Mouse (Mus musculus): Measurements from ENCODE around the gene Mycbp.
"Not testable (repeated sequence)": the region's sequence is repeated elsewhere in the genome, so short reads cannot be mapped to it uniquely, and the experiment has no call there.

The Mycbp gene

GRCm38 (mm10) chr4:123940878-123941277, 36.2 kb downstream of the Mycbp start:
- not testable (repeated sequence) for DNase-seq (ENCODE audit: low read depth, low spot score)

GRCm38 (mm10) chr4:123946701-123947100, 42.1 kb downstream of the Mycbp start:
- no peak for DNase-seq (ENCODE audit: low read depth, low spot score)

- no peak for DNase-seq (ENCODE audit: low read depth, low spot score)
Observed at GRCm38 (mm10) chr4:123947149-123947548, 42.5 kb downstream of the Mycbp start.

GRCm38 (mm10) chr4:123948901-123949300, 44.3 kb downstream of the Mycbp start:
- DNase-seq (ENCODE audit: low read depth, low spot score) = no peak

GRCm38 (mm10) chr4:123949649-123950048, 45.0 kb downstream of the Mycbp start:
- DNase-seq (ENCODE audit: low read depth, low spot score) = no peak

- DNase-seq (ENCODE audit: low read depth, low spot score) = no peak
Observed at GRCm38 (mm10) chr4:123952059-123952458, 47.4 kb downstream of the Mycbp start.

- peak; percentile 79 for DNase-seq (ENCODE audit: low read depth, low spot score)
Observed at GRCm38 (mm10) chr4:123956703-123957491, 52.3 kb downstream of the Mycbp start.

- DNase-seq (ENCODE audit: low read depth, low spot score) = no peak
Observed at GRCm38 (mm10) chr4:123957492-123957808, 52.8 kb downstream of the Mycbp start.

- DNase-seq (ENCODE audit: low read depth, low spot score) = no peak
Observed at GRCm38 (mm10) chr4:123957891-123958290, 53.3 kb downstream of the Mycbp start.

GRCm38 (mm10) chr4:123960955-123961354, 56.3 kb downstream of the Mycbp start:
- DNase-seq (ENCODE audit: low read depth, low spot score) = no peak

Measured in forelimb bud, embryonic 11.5 days (tissue).